Mouse (Mus musculus) heart, postnatal 4 days (tissue): ENCODE measurements around the gene Lpp. TPM values are rescaled to one million over a fixed set of nuclear protein-coding genes. Genes with fewer than 3 reads are reported as not detected.
A peak's percentile ranks its signal among the peaks of the same experiment; 100 is the strongest.

Source experiments
- DNase-seq: peaks from one replicate; pipeline ENCODE4 v3.0.0; 2021
- total RNA-seq, 2 experiments: library from RNA; stranded (reverse); gene quantifications; 2 replicates each; pipeline ENCODE4 v1.2.3; 2021

The Lpp gene
- total RNA-seq, 2 experiments from 2014 or later: 77.6 to 80.1 TPM

- DNase-seq: no peak
These were observed 7.5 kb downstream of the Lpp start for GRCm38 (mm10) chr16:24400776-24401175.

GRCm38 (mm10) chr16:24402801-24403200 is 9.5 kb downstream of the Lpp start:
- DNase-seq: no peak

- no peak for DNase-seq
These were observed 10.6 kb downstream of the Lpp start for GRCm38 (mm10) chr16:24403733-24404380.

GRCm38 (mm10) chr16:24406521-24406920 is 13.2 kb downstream of the Lpp start:
- no peak for DNase-seq

GRCm38 (mm10) chr16:24411281-24411680 is 18.0 kb downstream of the Lpp start:
- DNase-seq: no peak

- no peak for DNase-seq
These were observed 18.9 kb downstream of the Lpp start for GRCm38 (mm10) chr16:24412193-24412592.

GRCm38 (mm10) chr16:24413059-24413458 is 19.8 kb downstream of the Lpp start:
- DNase-seq: no peak

- peak; percentile 45 for DNase-seq
These were observed 24.7 kb downstream of the Lpp start for GRCm38 (mm10) chr16:24418022-24418421.

- no peak for DNase-seq
These were observed 27.4 kb downstream of the Lpp start for GRCm38 (mm10) chr16:24420603-24421120.

GRCm38 (mm10) chr16:24421687-24422418 is 28.5 kb downstream of the Lpp start:
- DNase-seq: no peak

GRCm38 (mm10) chr16:24423196-24423595 is 29.9 kb downstream of the Lpp start:
- DNase-seq: no peak

- no peak for DNase-seq
These were observed 30.4 kb downstream of the Lpp start for GRCm38 (mm10) chr16:24423751-24424150.

GRCm38 (mm10) chr16:24424356-24424977 is 31.2 kb downstream of the Lpp start:
- no peak for DNase-seq

- DNase-seq: no peak
These were observed 32.5 kb downstream of the Lpp start for GRCm38 (mm10) chr16:24425816-24426215.

GRCm38 (mm10) chr16:24427606-24428005 is 34.3 kb downstream of the Lpp start:
- no peak for DNase-seq

- DNase-seq: no peak
These were observed 34.7 kb downstream of the Lpp start for GRCm38 (mm10) chr16:24428055-24428454.

GRCm38 (mm10) chr16:24428742-24429141 is 35.4 kb downstream of the Lpp start:
- no peak for DNase-seq

GRCm38 (mm10) chr16:24429691-24430090 is 36.4 kb downstream of the Lpp start:
- no peak for DNase-seq

GRCm38 (mm10) chr16:24431808-24432207 is 38.5 kb downstream of the Lpp start:
- DNase-seq: no peak

GRCm38 (mm10) chr16:24433563-24433962 is 40.3 kb downstream of the Lpp start:
- no peak for DNase-seq

GRCm38 (mm10) chr16:24434026-24434425 is 40.7 kb downstream of the Lpp start:
- no peak for DNase-seq

GRCm38 (mm10) chr16:24434531-24435114 is 41.3 kb downstream of the Lpp start:
- DNase-seq: peak; percentile 62

- DNase-seq: peak; percentile 50
These were observed 41.8 kb downstream of the Lpp start for GRCm38 (mm10) chr16:24435115-24435553.
